Mouse (Mus musculus) left cerebral cortex, postnatal 10 days (tissue): ENCODE measurements at regions not wholly inside any gene's neighbourhood (a gene's known extent, or its start where the extent isn't known, plus 50 kb on each side); places are given as distances from the start of the nearest gene placed in this dataset.
"Not testable (repeated sequence)": the region's sequence is repeated elsewhere in the genome, so short reads cannot be mapped to it uniquely, and the experiment has no call there.

Source experiments
- DNase-seq, 2 experiments: peaks; one replicate each; pipeline ENCODE4 v3.0.0; 2021 to 2022; ENCODE audit warnings: low spot score in 2 of 2, mixed read lengths in 1 of 2; ENCODE audit errors: extremely low spot score in 1 of 2
- intact Hi-C: fragments of 180-260 bp; cut with DNase I; formaldehyde crosslinking; loops from one replicate; pipeline ENCODE4 v1.15.1; 2025

DNA sequence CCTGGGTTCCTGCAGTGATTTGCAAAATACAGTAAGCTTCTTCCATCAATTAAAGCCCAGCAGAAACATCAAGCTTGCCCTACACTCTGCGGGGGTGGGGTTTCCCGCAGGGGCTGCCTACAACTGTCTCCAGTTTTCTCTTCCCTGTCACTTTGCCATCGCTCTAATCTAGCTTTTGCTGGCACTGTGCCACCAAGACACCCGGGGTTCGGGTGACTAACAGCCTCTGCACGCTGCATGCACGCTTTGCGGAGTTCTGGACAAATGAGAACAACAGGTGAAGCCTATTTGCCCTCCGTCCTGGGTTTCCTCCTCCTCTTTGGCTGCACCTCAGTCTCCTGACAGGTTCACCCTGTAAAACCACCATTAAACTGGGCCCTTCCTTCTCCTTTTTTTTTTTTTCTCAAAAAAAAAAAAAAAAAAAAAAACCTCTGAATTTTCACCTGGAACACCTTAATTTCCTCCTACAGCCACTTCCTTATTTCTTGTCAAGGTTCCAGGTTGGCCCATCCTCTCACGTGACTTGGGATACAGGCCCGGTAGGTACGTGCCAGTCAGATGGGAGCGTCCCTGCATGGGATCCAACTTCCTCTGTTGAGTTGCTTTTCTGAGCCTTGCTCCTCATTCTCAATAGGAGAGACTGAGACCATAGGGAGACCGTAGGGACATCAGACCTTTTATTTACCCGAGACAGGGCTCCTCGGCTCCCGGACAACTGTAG is 262.7 kb downstream of the Gadd45g start:
- DNase-seq: peak in 1 of 2 experiments; percentile 55
- intact Hi-C loops: no loop called here

DNA sequence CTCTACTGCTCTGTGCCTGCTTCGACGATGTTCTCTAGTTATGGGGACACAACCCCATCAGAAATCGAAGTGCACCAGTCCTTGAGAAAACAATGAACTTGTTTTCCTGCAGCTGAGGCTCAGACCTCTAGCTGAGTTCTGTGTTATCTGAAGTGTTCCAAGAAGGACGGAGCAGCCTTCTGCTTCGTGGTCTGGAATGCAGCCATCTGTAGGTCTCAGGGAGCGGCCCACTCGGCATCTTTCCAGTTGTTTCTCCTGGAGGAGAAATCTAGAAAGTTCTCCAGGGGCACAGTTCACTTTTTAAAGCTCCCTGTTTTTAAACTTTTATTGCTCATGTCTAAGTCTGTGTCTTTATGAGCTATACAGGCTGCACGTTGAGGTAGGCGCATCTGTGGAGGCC is 264.3 kb downstream of the Gadd45g start:
- intact Hi-C loops: no loop called here
- DNase-seq: no peak

DNA sequence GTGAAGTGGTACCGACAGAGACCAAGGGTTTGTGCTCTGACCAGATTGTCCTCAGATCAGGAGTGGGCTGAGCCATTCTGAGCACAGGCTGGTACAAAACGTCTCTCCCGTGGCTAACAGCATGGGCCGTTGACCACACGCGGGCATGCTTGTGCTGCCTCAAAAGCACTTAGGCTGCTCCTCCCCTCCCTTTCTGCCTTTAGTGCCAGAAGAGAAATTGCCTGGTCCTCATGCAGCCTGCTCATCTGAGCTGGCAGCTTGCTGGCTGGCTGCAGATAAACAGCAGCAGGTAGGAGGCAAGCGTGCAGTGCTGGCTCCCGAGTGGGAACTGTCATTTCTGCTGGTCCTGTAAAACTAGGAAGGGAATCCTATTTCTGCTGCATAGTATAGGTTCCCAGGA is 267.1 kb downstream of the Gadd45g start:
- intact Hi-C loops: no loop called here
- DNase-seq: no peak

DNA sequence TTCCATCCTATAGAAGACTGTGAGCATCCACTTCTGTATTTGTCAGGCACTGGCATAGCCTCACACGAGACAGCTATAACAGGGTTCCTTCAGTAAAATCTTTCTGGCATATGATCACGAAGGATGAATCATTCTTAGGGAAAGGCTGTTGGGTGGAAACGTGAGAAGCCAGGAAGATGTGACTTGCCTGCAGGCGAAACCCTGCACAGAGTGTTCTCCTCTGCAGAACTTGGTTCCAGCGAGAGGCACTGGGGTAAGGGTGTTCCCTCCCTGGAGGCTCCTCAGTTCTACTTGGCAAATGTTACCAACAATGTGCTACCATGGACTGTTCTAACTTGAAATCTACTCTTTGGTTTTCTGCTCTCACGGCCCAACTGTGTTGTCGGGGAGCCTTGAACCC is 268.0 kb downstream of the Gadd45g start:
- no peak for DNase-seq
- intact Hi-C loops: no loop called here

DNA sequence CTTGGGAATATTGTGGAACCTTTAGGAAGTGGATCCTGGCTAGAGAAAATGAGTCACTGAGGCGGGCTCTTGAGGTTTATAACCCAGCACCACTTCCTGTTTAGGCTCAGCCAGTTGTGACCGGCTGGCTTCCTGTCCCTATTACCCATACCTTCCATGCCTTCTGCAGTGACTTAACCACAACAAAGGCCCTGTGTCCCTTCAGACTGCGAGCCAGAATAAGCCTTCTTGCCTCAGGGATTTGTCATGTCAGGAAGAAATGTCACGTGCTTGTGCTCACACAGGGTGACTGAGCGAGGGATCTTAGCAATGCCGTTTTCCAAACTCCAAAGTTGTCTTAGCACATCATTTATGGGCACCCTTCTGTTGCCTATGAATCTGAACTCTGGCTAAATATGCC is 268.5 kb downstream of the Gadd45g start:
- intact Hi-C loops: no loop called here

DNA sequence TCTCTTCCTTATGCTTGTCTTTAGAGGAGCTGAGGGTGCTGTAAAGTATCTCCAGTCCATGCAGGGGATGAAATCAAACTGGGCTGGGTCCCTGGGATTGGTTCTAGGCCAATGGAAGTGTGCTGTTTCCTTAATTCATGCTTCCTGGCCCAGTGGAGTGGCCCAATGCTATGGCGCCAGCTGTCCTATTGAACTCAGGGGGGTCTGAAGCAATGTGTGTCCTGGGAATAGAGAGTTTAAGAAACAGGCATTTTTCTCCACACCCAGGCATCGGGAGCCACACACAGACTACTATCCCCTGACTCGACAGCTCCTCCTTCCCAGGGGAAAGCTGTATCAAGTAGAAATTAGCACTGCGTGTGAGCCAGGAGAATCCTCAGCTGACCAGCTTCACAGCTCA is 269.8 kb downstream of the Gadd45g start:
- no peak for DNase-seq
- intact Hi-C loops: no loop called here

More for the DNA sequence above, 268.5 kb downstream of the Gadd45g start:
- no peak for DNase-seq

DNA sequence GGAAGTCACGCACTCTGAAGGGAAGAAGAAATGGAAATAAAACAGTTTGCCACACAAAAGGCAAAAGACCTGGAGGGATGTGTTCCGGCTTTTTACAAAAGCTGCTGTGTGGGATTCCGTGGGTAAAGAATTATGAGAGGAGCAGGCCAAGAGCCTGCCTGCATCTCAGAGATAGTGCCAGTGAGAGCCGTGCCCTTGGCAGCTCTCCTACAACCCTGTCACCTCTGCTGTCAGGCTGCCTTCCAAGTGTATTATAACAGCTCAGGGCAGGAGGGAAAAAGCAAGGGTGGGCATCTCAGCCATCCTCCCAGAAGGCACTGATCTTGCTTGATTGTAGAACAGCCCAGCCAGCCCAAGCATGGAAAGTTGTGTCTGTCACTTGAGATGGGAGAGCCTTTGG is 270.3 kb downstream of the Gadd45g start:
- intact Hi-C loops: no loop called here

DNA sequence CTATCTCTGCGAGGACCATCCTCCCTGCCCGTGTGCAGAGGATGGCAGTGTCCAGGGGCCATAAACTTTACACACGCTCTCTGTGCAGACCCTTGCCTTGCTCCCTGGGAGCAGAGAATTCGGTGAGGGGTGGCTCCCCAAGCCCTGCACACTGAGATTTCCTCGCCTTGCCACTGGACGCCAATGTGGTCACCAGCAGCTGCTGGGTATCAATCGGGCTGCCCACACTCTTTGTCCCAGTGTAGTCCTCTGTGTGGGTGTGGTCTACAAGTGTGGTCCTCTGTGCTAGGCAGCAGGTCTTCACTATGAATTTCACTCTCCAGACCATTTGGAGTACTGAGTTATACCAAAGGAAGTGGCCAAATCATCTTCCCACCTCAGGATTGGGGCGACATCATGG is 274.3 kb downstream of the Gadd45g start:
- DNase-seq: no peak
- intact Hi-C loops: no loop called here

More for the DNA sequence above, 270.3 kb downstream of the Gadd45g start:
- no peak for DNase-seq

DNA sequence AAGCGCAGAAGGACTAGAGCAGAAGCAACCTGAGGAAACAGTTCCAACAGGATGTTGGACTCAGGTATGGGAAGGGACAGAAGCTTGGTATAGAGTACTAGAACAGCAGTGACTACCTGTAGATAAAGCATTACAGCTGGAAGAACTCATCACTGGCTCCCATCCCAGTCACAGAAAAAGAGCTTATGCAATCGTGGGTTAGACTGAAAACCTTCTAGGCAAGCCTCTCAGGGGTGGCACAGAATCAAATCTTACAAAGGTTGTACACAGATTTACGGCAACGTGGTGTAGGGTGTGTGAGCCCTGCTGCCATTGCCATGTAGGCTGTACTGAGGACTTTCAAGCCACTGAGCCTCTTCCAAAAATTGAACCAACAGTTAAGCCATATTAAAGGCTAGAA is 278.6 kb downstream of the Gadd45g start:
- intact Hi-C loops: no loop called here
- no peak for DNase-seq

DNA sequence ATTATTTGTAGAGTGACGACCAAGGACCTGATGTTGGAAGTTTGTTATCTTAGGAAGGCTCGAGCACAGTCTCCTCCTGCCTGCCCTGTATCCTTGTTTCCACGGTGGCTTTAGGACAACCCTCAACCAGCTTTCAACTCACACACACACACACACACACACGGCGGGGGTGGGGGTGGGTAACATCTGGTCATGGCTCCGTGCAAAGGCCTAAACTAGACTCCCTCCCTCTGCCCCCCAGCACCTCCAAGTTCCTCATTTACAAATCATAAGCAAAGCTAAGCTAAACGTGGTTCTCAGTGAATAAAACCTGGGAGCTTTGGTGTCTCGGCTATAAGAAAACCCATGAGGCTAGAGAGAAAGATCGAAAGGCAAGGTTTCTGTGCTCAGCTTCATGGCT is 281.3 kb downstream of the Gadd45g start:
- no peak for DNase-seq
- intact Hi-C loops: no loop called here

DNA sequence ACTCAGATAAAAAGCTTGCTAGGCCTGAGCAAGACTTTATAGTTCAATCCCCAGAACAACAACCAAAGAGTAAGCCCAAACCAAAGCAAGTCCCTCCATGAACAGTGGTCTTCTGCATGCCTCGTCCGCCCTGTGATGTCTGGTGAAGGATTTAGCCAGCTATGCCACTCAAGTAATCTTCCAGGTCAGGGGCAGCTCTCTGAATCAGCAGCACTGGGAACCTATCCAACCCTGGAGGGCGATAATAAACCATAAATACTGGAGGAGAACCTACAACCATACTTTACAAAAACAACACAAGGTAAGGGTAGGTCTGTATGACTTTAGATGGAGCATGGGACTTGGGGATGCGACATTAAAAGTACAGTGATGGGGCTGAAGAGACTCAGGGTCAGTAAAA is 283.0 kb downstream of the Gadd45g start:
- intact Hi-C loops: no loop called here

DNA sequence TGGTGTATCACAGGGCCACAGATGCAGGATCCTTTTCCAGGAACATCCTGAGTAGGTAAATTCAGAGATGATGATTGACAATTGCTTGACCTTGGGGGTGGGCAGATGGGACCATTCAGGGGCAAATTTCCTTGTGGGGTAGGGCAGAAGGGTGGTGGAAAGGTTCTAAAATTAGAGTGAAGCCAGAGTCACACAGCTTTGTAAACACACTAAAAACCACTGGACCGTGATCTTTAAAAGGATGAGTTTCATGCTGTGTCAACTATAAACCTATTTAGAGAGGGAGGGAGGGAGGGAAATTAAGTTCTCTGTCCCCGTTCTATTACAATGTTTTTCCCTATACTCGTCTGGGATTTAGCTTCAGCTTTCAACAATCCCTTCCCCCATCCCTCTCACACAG is 286.7 kb downstream of the Gadd45g start:
- no peak for DNase-seq
- intact Hi-C loops: no loop called here

More for the DNA sequence above, 283.0 kb downstream of the Gadd45g start:
- no peak for DNase-seq

DNA sequence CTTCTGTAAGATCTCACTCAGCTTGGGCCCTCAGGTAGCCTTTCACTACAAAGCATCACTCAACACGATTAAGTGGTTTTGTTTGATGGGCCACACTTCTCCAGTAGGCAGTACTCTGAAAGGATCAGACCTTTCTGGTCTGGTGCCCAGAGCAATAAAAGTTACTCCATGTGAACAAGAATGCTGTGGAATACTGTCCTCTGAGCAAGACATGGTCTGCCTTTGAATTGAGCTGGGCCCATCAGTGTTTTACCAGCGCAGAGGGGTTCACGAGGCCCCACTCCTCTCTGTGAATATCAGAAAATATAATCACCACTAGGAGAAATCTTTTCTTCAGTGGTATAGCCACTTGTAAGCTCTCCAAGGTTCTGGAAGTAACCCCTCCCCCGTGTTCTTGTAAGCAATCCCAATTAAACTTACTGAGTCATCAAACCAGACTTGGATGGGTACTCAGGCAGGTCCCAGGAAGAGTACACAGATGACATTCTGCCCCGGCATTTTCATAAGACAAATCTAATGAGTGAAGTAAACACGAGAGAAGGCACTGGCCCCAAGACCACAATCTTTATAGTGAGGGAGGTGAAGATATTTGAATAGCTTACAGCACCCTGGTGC is 292.0 kb downstream of the Gadd45g start:
- DNase-seq: no peak
- intact Hi-C loops: no loop called here

DNA sequence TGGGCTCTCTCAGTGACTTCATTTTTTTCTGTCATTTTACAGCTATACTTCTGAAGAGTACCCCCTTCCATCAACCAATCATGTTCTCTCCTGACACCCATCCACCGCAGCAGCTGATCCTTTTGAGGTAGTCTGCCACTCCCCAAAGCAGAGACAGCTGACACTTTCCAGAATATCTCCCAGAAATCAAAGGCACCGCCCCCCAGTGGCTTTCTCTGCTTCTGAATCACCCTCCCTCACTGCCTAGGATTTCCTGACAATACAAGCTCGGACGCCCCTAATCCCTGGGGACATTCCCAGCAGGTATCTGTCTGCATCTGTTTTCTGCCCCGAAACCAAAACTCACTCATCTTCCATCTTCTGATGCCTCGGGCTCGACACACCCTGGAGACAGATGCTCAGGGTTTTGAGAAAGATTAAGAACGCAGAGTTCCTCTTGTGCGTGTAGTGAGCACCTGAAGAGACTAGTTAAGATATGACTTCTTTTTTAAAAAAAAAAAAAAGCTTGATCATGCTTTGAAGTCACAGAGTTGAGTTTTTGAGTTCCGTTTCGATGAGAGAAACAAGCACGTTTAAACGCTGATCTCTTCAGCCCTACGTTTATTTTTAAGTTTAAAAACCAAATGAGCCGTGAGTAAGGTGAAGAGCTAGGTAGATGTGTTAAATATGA is 292.8 kb downstream of the Gadd45g start:
- intact Hi-C loops: no loop called here
- DNase-seq: no peak

DNA sequence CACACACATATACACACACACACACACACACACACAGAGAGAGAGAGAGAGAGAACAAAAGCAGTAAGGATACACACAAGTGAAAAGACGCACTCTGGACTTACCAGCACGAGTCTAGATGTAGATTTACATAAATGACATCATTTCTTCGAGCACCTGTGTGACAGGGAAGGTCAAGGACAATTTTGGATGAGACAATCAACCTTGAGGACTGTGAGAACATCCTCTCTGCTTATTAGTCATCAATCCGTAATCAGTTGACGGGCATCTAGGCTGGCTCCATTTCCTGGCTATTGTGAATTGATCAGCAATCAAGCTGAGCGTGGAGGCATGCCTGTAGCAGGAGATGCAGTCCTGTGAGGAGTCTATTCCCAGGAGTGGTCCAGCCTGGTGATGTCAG is 293.7 kb downstream of the Gadd45g start:
- intact Hi-C loops: no loop called here
- no peak for DNase-seq

DNA sequence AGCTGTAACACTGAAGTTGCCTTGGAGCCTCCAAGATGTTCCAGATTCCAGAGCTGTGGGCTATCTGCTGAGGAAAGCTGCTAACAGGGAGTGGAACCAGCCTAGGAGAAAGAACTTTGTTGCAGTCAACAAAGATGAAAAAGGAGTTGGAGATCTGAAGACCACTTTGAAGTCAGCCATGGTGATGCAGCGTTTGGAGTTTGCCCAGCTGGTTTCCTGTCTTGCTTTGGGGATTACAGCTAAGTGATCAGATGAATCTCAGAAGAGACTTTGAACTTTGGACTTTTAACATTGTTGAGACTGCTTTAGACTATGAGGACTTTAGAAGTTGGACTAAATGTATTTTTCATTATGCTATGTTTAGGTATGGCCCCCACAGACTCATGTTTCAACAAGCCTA is 297.6 kb downstream of the Gadd45g start:
- DNase-seq, intact Hi-C loops: not testable (repeated sequence)

DNA sequence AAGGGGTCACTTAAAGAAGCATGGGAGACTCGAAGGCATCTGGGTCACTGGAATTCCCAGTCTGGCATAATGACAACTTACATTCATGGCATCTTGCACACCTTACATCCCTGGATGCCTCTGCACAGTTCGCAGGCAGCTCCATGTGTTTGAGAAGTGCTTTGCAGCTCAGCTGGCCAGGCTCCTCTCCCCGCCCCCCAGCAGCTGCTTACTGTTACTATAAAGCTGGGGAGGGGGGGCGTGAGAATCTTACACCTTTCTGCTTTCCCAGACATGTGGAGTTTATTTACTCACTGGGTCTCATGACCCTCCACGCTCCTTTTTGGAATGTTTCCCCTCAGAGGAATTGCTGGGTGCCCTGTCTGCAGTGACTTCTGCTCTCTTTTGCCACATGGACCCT is 299.4 kb downstream of the Gadd45g start:
- DNase-seq: peak in 1 of 2 experiments; percentile 33
- intact Hi-C loops: no loop called here

DNA sequence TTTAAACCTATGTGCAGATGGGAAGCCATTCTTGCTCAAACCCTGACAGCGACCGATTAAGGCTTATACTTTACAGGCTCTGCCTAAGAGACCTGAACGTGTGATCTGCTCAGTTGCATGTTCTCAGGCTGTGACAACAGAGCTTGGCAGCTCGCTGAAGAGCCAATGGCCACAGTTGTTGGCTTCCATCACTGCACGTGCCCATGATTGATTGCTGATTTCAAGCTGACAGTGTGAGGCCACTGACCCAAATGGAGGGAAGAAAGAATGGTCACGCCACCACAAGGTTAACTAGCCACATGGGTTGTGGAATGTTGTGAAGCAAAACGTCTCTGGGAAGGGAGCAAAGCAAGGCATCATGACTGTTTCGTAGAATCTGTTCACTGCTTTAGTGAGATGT is 303.8 kb downstream of the Gadd45g start:
- intact Hi-C loops: loop anchor here (5.0 kb wide), 1 partner anchor 303 kb away; the partner anchor contains the start of gene Gadd45g
- no peak for DNase-seq

DNA sequence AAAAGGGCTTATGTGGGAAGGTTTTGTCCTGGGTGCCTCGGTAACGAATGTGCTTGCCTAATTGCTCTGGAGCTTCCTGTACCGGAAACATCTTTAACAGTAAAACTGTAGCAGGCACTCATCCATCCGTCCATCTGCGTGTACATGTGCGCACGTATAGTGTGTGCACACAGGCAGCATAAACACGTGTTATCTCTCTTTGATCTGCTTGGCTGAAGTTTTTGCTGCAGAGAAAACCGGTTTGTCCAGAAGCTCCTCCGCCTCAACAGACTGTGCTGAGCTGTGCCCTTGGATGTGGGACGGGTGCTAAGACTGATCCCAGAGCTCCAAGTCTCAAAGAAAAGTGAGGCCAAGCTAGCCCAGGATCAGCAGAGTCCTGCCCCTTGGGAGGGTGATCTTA is 305.3 kb downstream of the Gadd45g start:
- no peak for DNase-seq
- intact Hi-C loops: loop anchor here (2.0 to 5.0 kb wide), 2 partner anchors 61 to 304 kb away; partner anchors contain the start of gene Gadd45g

DNA sequence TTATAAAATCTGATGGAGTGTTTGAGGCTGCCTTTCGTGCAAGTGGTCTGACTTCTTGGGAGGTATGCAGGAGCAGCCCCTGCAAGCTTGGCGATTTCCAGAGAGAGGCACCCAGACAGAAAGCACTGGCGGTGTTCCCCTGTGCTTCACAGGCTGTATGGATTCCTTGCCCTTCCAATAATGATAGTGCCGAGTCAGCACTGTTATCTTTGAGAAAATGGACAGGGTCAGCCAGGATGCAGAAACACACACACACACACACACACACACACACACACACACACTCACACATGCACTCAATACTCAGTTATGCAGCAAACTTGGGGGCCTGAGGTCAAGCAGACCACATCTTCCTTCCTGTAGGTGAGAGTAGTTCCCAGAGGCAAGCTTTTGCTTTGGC is 305.7 kb downstream of the Gadd45g start:
- intact Hi-C loops: loop anchor here (2.0 to 5.0 kb wide), 2 partner anchors 61 to 305 kb away; partner anchors contain the start of gene Gadd45g
- no peak for DNase-seq
